Mouse (Mus musculus) layer of hippocampus, adult 18-20 months (tissue): Measurements from ENCODE around the gene Nek6. TPM values are rescaled to one million over a fixed set of nuclear protein-coding genes. Genes with fewer than 3 reads are reported as not detected.

Source experiments
- DNase-seq, 2 experiments: peaks; one replicate each; pipeline ENCODE4 v3.0.0; 2022; ENCODE audit warnings: low spot score in 2 of 2
- total RNA-seq, 2 experiments: library from RNA; stranded (reverse); gene quantifications; 2 replicates each; pipeline ENCODE4 v1.2.3; 2021

Nek6 gene
- total RNA-seq, 2 experiments from 2014 or later = 42.5 to 46.0 TPM

DNA sequence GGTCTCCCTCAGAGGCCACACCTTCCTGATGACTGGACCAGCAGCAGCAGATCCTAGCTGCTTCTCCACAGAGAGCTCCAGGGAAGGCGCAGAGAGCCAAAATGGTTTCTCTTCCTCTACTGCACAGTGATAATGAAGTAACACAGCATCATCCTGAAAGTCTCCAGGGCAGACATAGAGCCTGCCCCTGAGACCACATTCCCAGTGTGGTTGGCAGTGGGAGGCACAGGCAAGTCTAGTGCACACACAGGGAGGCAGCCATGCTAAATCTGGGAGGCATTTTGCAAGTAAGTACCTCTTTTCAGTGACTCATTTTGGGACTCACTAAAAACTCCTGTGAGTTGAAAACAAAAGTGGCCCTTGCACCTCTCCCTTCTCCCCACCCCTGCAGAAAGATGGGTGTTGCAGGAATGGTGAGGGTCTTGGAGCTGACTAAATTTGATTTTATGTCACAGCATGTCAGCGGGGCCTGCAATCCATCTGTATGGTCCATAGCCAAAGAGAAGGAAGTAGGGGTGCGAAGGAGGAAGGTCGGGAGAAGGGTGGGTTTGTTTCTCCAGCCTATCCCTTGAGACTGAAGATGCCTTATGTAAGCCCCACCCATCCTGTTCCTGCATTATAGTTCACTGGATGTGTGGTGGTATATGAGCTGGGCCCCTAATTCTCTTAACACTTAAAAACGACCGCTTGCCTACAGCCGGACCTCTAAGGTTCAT lies 2.3 kb upstream of the Nek6 start:
- no peak for DNase-seq

DNA sequence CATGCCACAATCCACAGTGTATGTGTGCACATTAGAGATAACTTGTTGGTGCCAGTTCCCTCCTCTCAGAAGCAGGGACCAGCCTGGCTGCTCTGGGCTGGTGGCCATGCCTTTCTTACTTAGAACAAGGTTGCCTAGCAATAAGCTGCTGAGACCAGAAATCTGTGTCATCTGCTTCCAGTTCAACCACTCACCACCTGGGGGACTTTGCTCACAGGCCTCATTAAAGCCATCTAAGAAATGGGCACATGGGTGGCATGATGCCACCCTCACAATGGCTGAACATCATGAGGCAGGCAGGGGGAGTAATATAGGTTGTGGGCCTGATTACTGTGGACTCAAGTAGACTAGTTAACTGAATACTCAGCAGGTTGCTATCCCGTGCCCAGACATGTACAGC lies 1.3 kb upstream of the Nek6 start:
- peak; percentile 63 to 83 for DNase-seq

DNA sequence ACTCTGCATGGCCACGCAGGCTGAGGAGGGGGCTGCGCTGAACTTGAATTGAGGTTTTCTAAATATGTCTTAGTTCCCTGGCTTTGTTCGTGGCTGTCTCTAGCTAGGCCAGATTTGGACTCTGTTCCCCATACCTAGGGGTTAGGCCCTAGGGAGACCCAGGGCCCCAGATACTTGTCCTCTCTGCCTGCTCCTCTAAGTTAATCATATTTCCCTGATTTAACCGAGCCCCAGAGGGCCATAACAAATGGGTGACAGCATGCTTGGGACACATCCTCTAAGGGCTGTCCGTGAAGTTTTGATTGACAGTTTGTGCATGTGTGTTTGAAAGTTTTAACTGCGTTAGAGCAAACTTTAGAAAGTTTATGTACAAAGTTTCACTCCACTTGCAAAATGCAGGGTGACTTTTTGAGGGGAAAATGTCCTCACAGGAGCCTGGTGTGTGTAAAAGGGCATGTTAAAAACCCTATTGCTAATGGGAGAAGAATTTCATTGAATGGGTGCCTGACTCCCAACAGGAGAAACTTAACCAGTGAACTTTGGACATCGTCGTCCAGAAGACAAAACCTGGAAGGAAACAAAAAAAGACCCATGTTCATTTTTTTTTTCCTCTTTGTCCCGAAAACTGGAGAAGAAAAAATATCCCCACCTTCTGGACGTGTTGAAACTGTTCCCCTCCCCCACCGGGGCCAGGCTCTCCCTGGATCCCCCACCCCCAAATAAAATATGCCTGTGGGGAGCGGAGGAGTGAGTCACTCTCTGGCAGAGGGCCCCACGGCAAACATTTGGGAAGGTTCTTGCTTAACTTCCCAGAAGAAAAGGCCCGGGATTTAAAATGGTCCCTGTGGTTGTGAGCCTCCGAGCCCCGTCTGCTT lies 1.1 kb downstream of the Nek6 start:
- peak in 1 of 2 experiments; percentile 58 for DNase-seq

DNA sequence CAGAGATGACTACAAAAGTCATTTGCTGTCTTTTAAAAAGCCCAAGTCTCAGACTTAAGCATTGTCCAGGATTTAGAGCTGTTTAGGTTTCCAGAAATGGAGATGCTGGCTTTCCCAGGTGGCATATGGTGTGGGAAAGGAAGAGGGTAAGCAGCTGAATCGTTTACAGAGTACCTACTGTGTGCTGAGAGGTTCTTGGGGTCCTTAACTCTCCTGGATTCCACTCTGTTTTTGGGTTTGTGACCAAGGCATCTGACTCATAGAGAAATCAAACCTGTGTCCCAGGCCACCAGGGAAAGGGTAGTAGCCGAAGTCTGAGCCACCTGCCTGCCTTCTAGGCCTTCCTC lies 1.7 kb downstream of the Nek6 start:
- DNase-seq = no peak

DNA sequence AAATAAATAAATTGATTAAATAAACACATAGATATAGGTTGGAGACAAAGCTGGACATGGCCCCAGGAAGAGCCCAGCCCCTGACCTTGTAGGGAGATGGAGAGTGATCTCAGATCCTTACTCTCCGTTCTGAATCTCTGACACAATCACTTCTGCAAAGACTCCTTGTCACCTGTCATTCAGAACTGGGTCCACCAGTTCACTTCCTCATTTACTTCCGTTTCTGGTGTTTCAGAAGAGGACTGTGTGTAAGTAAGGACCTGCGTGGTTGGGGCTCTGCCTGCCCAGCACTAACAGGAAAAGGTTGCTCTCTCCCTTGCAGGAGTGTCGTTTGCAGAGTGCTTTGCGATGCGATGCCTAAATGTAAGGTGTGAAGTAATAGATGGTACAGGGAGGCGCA lies 3.0 kb downstream of the Nek6 start:
- no peak for DNase-seq

DNA sequence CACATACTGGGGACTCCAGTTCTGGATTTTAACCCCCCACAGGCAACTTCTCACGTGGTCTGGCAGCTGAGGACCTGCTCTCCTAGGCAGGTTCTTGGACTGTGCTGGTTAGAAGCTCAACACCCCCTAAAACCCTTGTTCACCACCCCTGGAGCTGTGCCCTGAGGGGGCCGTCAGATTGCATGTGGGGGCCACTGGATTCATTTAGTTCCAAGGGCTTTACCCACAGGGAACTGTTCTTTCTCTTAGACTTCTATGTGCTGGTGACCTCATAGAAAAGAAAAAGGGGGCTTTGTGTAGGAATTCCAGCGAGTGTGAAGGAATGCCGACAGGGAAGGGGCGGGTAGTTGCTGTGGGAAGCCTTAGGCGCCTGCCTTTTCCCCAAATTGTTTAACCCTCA lies 4.0 kb downstream of the Nek6 start:
- no peak for DNase-seq

DNA sequence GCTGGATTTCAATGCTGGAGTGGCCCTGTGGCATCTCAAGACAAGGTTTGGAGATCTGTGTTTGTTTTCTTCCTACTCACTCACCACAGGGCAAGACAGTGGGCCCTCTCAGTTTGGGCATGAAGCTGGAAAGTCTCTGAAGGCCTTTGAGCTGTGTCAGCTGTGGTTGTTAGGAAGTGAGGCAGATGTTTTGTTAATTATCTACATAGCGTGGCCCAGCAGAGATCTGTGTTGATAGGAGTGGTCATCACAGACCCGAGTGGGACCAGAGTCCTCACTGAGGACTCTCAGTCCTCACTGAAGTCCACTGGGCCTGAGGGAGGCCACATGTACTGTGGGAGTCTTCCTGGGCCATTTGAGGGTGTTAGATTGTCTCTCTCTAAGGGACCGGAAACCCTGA lies 5.0 kb downstream of the Nek6 start:
- no peak for DNase-seq

DNA sequence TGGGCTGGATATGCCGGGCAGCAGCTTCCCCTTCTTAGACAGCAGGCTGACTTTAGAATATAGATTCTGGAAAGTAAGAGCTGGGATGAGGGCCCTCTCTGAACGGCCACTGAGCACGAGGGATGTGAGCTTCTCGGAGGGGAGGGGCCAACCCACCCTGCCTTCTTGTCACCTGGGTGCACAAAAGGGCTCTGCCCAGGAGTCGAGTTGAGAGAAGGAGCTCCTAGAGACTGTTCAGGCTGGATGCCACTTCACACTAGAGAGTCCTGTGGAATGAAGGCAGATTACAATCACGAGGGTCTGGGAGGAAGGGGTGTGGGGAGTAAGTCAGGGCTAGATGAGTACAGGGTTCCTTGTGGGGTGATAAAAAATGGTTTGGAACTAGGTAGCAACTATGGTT lies 5.6 kb downstream of the Nek6 start:
- DNase-seq = no peak

DNA sequence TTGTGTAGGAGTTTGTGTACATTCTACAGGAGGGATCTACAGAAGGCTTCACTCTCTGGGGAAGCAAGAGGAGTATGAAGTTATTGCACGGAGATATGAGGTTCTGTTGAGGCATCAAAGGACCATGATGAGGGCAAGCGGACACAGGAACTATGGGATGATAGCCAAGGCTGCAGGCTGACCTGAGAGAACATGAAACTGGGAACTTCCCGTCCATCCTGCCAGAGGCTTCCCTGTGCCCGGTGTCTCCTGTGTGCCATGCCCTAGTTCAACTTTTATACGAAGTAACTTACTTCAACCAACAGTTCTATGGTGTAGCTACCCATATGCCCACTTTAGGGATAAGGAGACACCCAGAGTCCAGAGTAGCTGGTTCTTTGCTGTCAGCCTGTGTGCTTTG lies 7.3 kb downstream of the Nek6 start:
- DNase-seq = no peak

DNA sequence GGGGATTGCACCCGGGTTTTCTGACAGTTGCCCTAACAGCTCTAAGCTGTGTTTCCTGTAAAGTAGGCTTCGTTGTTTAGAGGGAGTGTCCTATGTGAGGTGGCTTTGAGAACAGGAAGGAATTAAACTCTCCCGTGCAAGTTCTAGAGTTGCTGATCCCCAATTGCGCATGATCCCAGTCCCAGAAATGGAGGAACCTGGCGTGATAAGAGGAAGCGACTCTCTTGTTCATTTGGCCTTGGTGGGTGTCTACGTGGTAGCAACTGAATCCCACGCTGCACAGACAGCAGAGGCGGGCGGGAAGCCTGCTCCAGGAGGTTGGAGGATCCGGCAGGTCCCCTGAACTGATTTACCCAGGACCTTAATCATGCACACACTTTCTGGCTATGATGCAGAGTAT lies 8.5 kb downstream of the Nek6 start:
- DNase-seq = no peak

DNA sequence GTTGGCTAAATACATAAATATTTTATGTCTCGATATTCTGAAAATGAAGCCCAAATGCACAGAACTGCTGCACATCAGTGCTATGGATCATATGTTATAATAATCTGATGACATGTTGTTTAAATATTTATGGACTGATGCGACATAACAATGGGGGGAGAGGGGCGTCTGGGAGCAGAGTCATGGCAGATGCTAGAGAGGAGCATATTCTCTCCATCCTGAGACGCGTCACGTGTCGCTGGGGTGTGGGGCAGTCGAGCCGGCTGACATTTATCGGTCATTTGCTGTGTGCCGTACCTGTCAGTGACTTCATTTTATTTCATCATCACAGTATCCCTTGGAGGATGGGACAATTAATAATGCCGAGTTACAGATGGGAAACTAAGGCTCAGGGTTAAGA lies 10.2 kb downstream of the Nek6 start:
- no peak for DNase-seq

DNA sequence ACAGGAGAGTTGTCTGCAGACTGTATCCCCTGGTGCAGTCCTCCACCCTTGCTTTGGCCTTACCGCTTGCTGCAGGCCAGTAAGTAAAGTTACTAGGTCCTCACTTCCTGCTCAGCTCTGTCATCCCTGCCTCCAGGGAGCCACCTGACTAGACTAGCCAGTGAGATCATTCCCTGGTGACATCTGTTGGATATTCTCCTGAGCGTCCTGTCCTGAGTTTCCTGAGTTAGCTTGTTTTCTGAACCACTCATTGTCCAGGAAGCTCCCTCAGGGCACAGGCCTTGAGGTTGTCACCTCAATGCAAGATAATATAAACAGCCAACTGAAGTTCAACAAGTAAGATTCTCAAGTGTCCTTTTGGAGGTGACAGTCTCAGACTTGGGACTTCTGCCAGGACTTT lies 10.9 kb downstream of the Nek6 start:
- no peak for DNase-seq

DNA sequence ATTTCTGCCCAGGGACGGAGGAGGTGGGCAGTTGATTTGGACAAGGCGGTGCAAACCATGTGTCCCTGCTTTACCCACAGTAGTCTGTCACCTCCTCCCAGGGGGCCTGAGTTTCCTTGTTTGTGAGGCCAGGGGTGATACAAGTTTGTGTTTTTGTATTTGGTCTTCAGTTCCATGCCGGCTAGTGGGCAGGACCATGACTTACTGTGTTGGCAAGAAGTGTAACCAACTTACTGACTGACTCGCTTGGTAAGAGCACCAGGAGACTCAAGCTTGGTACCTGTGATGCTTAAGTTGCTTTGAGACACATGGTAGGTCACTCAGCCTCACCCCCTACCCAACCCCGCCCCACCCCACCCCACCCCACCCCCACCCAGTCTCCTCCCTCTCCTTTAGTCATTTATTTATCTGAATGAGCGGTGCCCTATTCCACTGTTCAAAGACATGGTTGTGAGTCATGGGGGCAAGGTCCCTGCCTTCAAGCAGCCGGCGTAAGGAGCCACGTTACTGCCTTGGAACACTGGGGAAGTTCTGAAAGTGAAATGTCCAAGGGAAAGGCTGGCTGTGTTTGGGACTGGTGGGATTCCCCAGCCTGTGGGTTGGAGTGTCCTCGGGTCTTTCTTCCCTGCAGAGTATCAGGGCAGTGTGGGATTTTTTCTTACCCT lies 12.5 kb downstream of the Nek6 start:
- DNase-seq = no peak

DNA sequence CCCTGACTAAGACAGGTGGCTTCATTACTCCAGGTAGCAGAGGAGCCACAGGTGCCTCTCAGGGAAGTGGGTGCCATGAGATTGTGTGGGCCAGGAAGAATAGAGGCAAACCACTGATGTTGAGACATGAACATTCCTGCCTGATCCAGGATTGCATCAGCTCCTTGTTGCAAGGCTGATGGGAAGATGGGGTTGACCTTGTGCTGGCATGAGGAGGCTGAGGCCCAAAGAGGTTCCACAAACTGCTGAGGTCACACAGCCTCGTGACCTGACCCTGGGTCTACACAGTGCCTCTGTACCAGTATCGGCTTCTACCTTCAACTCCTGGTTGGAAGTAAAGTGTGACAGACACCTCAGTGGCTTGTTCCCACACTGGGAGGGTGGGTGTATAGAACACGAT lies 13.6 kb downstream of the Nek6 start:
- DNase-seq = no peak

DNA sequence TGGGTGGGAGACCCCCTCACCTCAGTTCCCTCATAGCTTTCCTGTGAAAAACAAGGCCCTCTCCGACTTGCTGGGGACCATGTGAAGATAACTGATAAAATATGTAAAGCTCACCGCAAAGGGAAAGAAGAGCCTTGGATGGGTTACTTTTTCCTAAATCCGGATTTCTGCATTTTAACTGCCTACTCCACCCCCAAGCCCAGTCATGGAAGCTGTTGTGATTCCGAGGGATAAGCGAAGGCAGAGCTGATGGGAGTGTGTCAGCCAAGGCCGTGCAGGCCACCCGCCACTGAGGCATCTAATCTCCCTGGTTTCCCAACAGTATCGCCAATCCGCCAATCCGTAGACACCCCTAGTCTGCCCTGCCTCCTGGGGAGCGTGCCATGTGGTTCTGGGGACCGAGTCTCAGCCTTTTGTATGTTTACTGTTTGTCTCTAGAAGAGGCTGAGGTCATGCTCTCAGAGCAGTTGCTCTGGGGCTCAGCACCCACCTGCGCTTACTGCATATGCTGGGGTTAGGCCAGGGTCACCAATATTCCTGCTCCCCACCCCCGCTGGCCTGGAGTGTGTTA lies 18.2 kb downstream of the Nek6 start:
- DNase-seq = no peak

DNA sequence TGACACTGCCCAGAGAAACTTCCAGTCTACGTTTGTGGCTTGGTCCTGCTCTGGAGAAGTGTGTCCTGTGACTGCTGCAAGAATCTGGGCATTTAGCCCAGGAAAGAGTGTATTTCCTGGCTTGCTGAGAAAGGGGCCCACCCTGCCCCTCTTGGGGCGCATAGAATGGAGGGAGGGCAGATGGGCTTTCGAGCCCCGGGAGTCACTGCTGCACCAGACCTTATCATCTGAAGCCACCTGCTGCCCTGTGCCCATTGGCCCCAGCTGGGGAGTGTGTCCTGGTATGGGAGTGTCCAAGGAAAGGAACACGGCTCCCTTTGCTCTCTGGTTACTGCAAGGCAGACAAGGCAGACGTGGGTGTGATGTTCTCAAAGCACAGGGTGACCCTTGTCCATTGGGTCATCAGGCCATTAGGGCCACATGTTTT lies 19.5 kb downstream of the Nek6 start:
- DNase-seq = no peak

DNA sequence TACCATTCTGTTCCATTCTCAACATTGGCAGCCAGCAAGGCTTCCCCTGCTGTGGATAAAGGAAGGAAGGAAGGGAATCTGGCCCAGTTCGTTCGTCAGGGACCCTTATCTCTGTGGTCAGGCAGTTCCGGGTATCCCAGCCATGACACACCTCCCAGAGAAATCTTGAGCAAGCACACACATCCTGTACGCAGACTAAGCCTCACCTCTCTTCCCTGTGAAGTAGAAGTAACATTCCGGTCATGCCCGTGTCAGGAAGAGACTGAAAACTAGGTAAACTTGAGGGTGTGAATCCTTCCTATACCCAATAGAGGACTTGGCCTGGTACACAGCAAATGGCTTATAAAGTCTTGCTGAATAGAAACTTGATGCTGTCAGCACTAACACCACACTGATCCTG lies 21.9 kb downstream of the Nek6 start:
- DNase-seq = no peak

DNA sequence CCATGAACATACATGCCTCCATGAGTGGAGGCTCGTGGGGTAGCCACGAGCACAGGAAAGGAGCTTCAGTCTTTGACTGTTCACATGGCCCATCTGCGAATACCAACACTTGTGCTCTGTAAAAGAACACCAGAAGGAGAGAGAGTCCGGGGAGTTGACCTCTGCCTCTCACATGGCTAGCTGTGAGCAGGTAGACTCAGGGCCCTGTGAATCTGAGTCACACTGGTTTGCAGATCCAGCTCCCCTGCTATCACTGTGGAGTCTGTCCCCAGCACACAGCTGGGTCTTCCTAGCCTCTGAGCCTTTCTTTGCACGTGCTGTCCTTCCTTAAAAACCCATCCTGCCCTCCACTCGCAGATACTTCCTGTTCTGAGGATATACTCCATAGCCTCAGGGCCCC lies 22.3 kb downstream of the Nek6 start:
- no peak for DNase-seq

DNA sequence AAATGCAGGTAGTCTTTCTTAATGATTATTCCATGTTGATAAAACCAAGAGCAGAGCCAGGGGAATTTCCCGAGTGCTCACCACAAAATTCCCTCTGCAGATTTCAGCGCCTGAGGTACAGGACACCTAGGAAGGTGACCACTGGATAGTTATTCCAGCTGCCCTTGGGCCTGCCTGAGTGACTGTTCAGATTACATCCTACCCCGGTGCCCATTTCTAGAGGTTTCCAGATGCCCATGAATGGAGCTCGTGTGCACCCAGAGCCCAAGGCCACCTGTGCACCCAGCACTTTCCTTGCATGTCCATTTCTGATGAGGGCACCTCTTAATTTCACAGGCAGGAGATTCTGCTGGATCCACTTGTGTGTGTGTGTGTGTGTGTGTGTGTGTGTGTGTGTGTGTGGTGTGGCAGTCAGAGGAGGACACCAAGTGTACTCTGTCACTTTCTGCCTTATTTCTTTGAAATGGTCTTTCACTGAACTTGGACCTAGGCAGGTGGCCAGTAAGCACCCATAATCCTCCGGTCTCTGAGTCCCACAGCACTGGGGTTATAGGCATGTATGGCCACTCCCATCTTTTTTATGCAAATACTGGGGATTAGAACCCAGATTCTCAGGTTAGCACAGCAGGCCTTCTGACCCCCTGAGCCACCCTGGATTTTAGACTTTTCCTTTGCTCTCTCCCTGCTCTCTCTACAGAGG lies 22.9 kb downstream of the Nek6 start:
- no peak for DNase-seq

DNA sequence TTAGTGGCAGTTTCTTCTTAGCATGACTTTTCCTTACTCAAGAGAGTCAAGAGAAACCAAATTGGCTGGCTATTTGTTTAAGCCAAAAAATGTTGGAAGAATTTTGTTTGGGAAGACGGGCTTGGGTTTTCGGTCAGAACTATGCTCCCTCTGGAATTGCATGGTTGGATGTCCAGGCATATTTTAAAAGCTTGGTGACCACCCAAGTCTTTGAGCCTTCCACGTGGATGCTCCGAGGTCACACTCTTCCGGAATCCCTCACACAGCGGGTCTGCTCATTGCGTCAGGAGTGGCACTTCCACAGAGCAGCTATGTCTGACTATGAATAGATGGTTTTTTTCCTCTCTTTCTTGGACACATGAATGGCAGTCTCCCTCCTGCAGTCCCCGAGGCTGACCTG lies 23.6 kb downstream of the Nek6 start:
- DNase-seq = no peak

DNA sequence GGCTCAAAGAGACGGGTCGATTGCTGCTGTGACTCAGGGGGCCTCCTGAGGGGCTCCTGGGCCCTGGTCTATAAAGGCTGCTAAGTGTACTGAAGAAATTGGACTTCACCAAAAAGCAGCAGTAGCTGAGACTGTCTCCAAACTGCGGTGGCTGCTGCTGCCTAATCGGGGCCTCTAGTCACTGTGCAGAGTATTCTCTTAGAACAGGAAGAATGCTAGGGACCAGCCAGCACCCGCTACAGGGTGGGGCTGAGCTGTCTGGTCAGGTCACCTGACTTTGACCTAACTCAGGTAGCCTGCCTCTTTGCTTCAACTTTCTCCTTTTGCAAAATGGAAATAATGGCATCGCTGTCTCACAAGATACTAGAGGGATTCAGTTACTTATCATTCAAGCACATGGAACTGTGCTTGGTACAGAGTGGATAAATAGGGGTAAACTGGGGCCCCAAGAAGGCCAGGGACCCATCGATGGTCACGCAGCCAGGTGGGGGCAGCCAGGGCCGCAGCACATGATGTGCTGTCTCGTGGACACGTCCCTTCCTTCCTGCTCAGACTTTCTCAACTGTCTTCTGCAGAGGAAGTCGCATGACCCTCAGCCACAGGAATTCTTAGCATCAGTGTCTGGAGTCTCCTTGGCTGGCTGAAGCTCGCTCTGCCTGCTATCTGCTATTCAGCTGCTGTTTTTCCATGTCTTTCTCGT lies 24.2 kb downstream of the Nek6 start:
- no peak for DNase-seq
